Mouse (Mus musculus) stomach, embryonic 14.5 days (tissue): ENCODE measurements around the gene Gm17545. TPM values are rescaled to one million over a fixed set of nuclear protein-coding genes. Genes with fewer than 3 reads are reported as not detected.

Experiments
- ATAC-seq: fragments of 200-750 bp; cut with Nextera tagmentation; 2 replicates; pipeline ENCODE4 v1.8.0; 2017; ENCODE audit warnings: low read depth, moderate TSS enrichment; ENCODE audit not compliant: insufficient number of reproducible peaks, insufficient read depth, low FRiP score
- H3K27ac ChIP-seq: fragments of 300-500 bp; sonication (generic); 2 replicates; pipeline ENCODE4 v1.5.1; 2014; ENCODE audit warnings: mild to moderate bottlenecking, low read length, moderate library complexity, mixed read lengths
- H3K27me3 ChIP-seq: fragments of 300-500 bp; sonication (generic); 2 replicates; pipeline ENCODE4 v1.6.1; 2014; ENCODE audit warnings: low read length, control low read depth, mixed read lengths; ENCODE audit not compliant: control insufficient read depth, insufficient read depth
- H3K36me3 ChIP-seq: fragments of 300-500 bp; sonication (generic); 2 replicates; pipeline ENCODE4 v1.6.1; 2014; ENCODE audit warnings: mild to moderate bottlenecking, control low read depth, low read length, moderate library complexity, mixed read lengths; ENCODE audit not compliant: control insufficient read depth, insufficient read depth
- H3K4me1 ChIP-seq: fragments of 300-500 bp; sonication (generic); 2 replicates; pipeline ENCODE4 v1.6.1; 2014; ENCODE audit warnings: low read length, control low read depth, mixed read lengths; ENCODE audit not compliant: control insufficient read depth, insufficient read depth
- H3K4me2 ChIP-seq: fragments of 300-500 bp; sonication (generic); replicated peaks from 2 replicates; pipeline ENCODE4 v1.6.1; 2014; ENCODE audit warnings: low read depth, low read length, control low read depth
- H3K4me3 ChIP-seq: fragments of 300-500 bp; sonication (generic); 2 replicates; pipeline ENCODE4 v1.5.1; 2014; ENCODE audit warnings: low read depth, low read length, control low read depth
- H3K9ac ChIP-seq: fragments of 300-500 bp; sonication (generic); replicated peaks from 2 replicates; pipeline ENCODE4 v1.6.1; 2014; ENCODE audit warnings: low read depth, mild to moderate bottlenecking, control low read depth, low read length, moderate library complexity, mixed read lengths
- H3K9me3 ChIP-seq: fragments of 300-500 bp; sonication (generic); 2 replicates; pipeline ENCODE4 v1.6.1; 2016; ENCODE audit warnings: low read depth, low read length, control low read depth; ENCODE audit not compliant: control insufficient read depth
- WGBS: fragments of 180-500 bp; shearing (Covaris S2); extraction: QIAGEN DNeasy Blood & Tissue Kit; methylation state at CpG from one replicate; pipeline ENCODE4 v1.1.7; 2014; 5-methylcytosine and 5-hydroxymethylcytosine counted together
- polyA plus RNA-seq: library from polyadenylated mRNA; unstranded; fragments of >200 nt; fragmentation: Nextera tagmentation; extraction: Ambion mirVana; gene quantifications from 2 replicates; pipeline ENCODE4 v1.2.1, GENCODE M21; 2014

The Gm17545 gene
- polyA plus RNA-seq, 1 experiment from 2014 or later: not detected

GRCm38 (mm10) chr9:22486211-22486610, 32.1 kb downstream of the Gm17545 start:
- ATAC-seq: no peak

GRCm38 (mm10) chr9:22488963-22489362, 34.9 kb downstream of the Gm17545 start:
- 52% methylated on average over 9 of the region's 9 CpGs for WGBS
- no peak overlapping the region for H3K4me2 ChIP-seq

More at GRCm38 (mm10) chr9:22486211-22486610, 32.1 kb downstream of the Gm17545 start:
- no peak overlapping the region for H3K9ac ChIP-seq
- H3K4me3 ChIP-seq: no peak overlapping the region
- no peaks in the 10 kb centered on the region for H3K36me3 ChIP-seq
- no peaks in the 10 kb centered on the region for H3K27me3 ChIP-seq
- no peak overlapping the region for H3K27ac ChIP-seq
- H3K4me2 ChIP-seq: no peak overlapping the region
- no peaks in the 10 kb centered on the region for H3K9me3 ChIP-seq
- no peaks in the 10 kb centered on the region for H3K4me1 ChIP-seq
- WGBS: 89% methylated on average over 7 of the region's 7 CpGs

DNA sequence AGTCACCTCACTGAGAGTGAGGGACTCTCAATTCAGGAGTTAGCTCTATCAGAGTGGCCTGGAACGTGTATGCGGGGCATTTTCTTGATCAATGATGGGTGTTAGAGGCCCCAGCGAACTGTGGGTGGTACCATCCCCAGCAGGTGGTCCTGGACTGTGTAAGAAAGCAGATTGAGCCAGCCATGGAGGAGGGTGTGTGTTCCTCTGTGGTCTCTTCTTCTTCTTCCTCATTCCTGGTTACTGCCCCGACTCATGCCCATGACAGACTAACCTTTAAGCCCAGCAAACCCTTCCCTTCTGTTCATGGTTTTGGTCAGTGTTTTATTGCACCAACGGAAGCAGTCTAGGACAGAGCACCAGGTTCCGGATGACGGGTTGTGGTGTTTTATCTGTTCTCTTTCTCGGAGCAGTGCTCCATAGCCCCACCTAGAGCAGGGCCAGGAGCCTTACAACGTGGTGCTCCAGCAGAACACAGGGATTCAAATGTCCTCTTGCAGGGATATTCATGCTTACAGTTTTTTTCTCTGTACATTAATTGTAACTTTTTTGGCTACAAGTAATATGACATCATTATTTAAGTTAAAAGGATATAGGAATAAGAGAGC, 40.2 kb downstream of the Gm17545 start:
- ATAC-seq: no peak
- H3K4me3 ChIP-seq: no peak overlapping the region
- H3K4me2 ChIP-seq: no peak overlapping the region
- no peak overlapping the region for H3K9ac ChIP-seq
- H3K36me3 ChIP-seq: no peaks in the 10 kb centered on the region
- no peaks in the 10 kb centered on the region for H3K27me3 ChIP-seq
- H3K4me1 ChIP-seq: no peaks in the 10 kb centered on the region
- no peak overlapping the region for H3K27ac ChIP-seq
- 79% methylated on average over 9 of the region's 9 CpGs for WGBS
- H3K9me3 ChIP-seq: no peaks in the 10 kb centered on the region

More at GRCm38 (mm10) chr9:22488963-22489362, 34.9 kb downstream of the Gm17545 start:
- Histone ChIP-seq H3K27ac (no peak overlapping the region), H3K9me3 (no peaks in the 10 kb centered on the region), H3K4me3 (no peak overlapping the region), H3K4me1 (no peaks in the 10 kb centered on the region), H3K27me3 (no peaks in the 10 kb centered on the region), H3K36me3 (no peaks in the 10 kb centered on the region), H3K9ac (no peak overlapping the region)
- no peak for ATAC-seq

- no peak overlapping the region for H3K4me2 ChIP-seq
- H3K4me3 ChIP-seq: no peak overlapping the region
- H3K9me3 ChIP-seq: no peaks in the 10 kb centered on the region
- no peak overlapping the region for H3K27ac ChIP-seq
- H3K36me3 ChIP-seq: no peaks in the 10 kb centered on the region
- H3K4me1 ChIP-seq: no peaks in the 10 kb centered on the region
- H3K27me3 ChIP-seq: no peaks in the 10 kb centered on the region
- no peak for ATAC-seq
- no peak overlapping the region for H3K9ac ChIP-seq
- 77% methylated on average over 2 of the region's 2 CpGs for WGBS
These were observed 41.0 kb downstream of the Gm17545 start for GRCm38 (mm10) chr9:22495133-22495532.

GRCm38 (mm10) chr9:22497021-22497767, 43.1 kb downstream of the Gm17545 start:
- no peaks in the 10 kb centered on the region for H3K36me3 ChIP-seq

GRCm38 (mm10) chr9:22502972-22503371, 48.9 kb downstream of the Gm17545 start:
- H3K4me2 ChIP-seq: no peak overlapping the region
- no peak overlapping the region for H3K27ac ChIP-seq
- ATAC-seq: no peak
- no peak overlapping the region for H3K9ac ChIP-seq
- H3K27me3 ChIP-seq: no peaks in the 10 kb centered on the region
- no peaks in the 10 kb centered on the region for H3K4me1 ChIP-seq
- H3K9me3 ChIP-seq: no peaks in the 10 kb centered on the region
- WGBS: 60% methylated on average over 2 of the region's 2 CpGs
- no peak overlapping the region for H3K4me3 ChIP-seq
- no peaks in the 10 kb centered on the region for H3K36me3 ChIP-seq

More at GRCm38 (mm10) chr9:22497021-22497767, 43.1 kb downstream of the Gm17545 start:
- H3K4me1 ChIP-seq: no peaks in the 10 kb centered on the region
- WGBS: 69% methylated on average over 6 of the region's 6 CpGs
- no peak overlapping the region for H3K4me3 ChIP-seq
- no peaks in the 10 kb centered on the region for H3K27me3 ChIP-seq
- no peak overlapping the region for H3K9ac ChIP-seq
- no peaks in the 10 kb centered on the region for H3K9me3 ChIP-seq
- no peak for ATAC-seq
- H3K4me2 ChIP-seq: no peak overlapping the region
- H3K27ac ChIP-seq: no peak overlapping the region

DNA sequence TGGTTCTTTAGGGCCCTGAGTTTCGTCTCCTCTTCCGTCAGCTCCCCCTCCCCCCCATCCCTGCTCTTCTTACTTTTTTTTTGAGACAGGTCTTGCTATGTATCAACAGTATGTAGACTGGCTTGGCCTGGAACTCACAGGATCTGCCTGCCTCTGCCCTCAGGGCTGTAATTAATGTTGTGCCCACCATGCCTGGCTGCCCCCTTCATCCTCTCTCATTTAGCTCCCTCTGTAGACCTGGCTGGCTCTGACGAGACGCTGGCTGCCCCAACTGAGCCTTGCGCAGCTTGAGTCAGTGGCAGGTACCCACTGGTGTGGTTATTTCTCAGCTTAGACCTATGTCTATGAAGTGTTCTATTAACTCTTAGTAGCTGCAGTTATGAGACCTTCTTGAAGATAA, 49.5 kb downstream of the Gm17545 start:
- H3K9ac ChIP-seq: no peak overlapping the region
- no peak overlapping the region for H3K27ac ChIP-seq
- no peak for ATAC-seq
- 76% methylated on average over 5 of the region's 5 CpGs for WGBS
- no peaks in the 10 kb centered on the region for H3K4me1 ChIP-seq
- H3K36me3 ChIP-seq: no peaks in the 10 kb centered on the region
- H3K27me3 ChIP-seq: no peaks in the 10 kb centered on the region
- H3K9me3 ChIP-seq: no peaks in the 10 kb centered on the region
- no peak overlapping the region for H3K4me3 ChIP-seq
- H3K4me2 ChIP-seq: no peak overlapping the region

GRCm38 (mm10) chr9:22505574-22505973, 51.5 kb downstream of the Gm17545 start:
- WGBS: 75% methylated on average over 2 of the region's 2 CpGs
- Histone ChIP-seq H3K27me3 (no peaks in the 10 kb centered on the region), H3K36me3 (no peaks in the 10 kb centered on the region), H3K9ac (no peak overlapping the region), H3K4me2 (no peak overlapping the region), H3K9me3 (no peaks in the 10 kb centered on the region), H3K4me1 (no peaks in the 10 kb centered on the region), H3K4me3 (no peak overlapping the region), H3K27ac (no peak overlapping the region)
- ATAC-seq: no peak
